Mouse (Mus musculus): Measurements from ENCODE around the gene Wdr20. TPM values are rescaled to one million over a fixed set of nuclear protein-coding genes. Genes with fewer than 3 reads are reported as not detected.

Wdr20 gene
- total RNA-seq, 2 experiments from 2014 or later: 37.5 to 41.7 TPM

GRCm38 (mm10) chr12:110769660-110770297 lies 32.0 kb downstream of the Wdr20 start:
- DNase-seq (ENCODE audit: low spot score in 2 of 2): peak in 1 of 2 experiments; percentile 13
- intact Hi-C loops (cut with DNase I): no loop called here

GRCm38 (mm10) chr12:110770479-110771247 lies 32.9 kb downstream of the Wdr20 start:
- intact Hi-C loops (cut with DNase I): no loop called here
- DNase-seq (ENCODE audit: low spot score in 2 of 2): peak in 1 of 2 experiments; percentile 25

- DNase-seq (ENCODE audit: low spot score in 2 of 2): no peak
- intact Hi-C loops (cut with DNase I): no loop called here
Measured at GRCm38 (mm10) chr12:110771961-110772360, 34.2 kb downstream of the Wdr20 start.

GRCm38 (mm10) chr12:110775628-110776426 lies 38.1 kb downstream of the Wdr20 start:
- DNase-seq (ENCODE audit: low spot score in 2 of 2): no peak
- intact Hi-C loops (cut with DNase I): no loop called here

GRCm38 (mm10) chr12:110777853-110778252 lies 40.1 kb downstream of the Wdr20 start:
- intact Hi-C loops (cut with DNase I): no loop called here
- no peak for DNase-seq (ENCODE audit: low spot score in 2 of 2)

- intact Hi-C loops (cut with DNase I): no loop called here
- DNase-seq (ENCODE audit: low spot score in 2 of 2): no peak
Measured at GRCm38 (mm10) chr12:110779296-110779695, 41.6 kb downstream of the Wdr20 start.

GRCm38 (mm10) chr12:110781181-110781580 lies 43.4 kb downstream of the Wdr20 start:
- intact Hi-C loops (cut with DNase I): no loop called here
- DNase-seq (ENCODE audit: low spot score in 2 of 2): peak in 1 of 2 experiments; percentile 46

GRCm38 (mm10) chr12:110782278-110782677 lies 44.5 kb downstream of the Wdr20 start:
- intact Hi-C loops (cut with DNase I): no loop called here
- DNase-seq (ENCODE audit: low spot score in 2 of 2): no peak

- intact Hi-C loops (cut with DNase I): no loop called here
- DNase-seq (ENCODE audit: low spot score in 2 of 2): no peak
Measured at GRCm38 (mm10) chr12:110784211-110784610, 46.5 kb downstream of the Wdr20 start.

- intact Hi-C loops (cut with DNase I): no loop called here
- no peak for DNase-seq (ENCODE audit: low spot score in 2 of 2)
Measured at GRCm38 (mm10) chr12:110786243-110786642, 48.5 kb downstream of the Wdr20 start.

- intact Hi-C loops (cut with DNase I): no loop called here
- no peak for DNase-seq (ENCODE audit: low spot score in 2 of 2)
Measured at GRCm38 (mm10) chr12:110790580-110790979, 52.8 kb downstream of the Wdr20 start.

GRCm38 (mm10) chr12:110791026-110791425 lies 53.3 kb downstream of the Wdr20 start:
- no peak for DNase-seq (ENCODE audit: low spot score in 2 of 2)
- intact Hi-C loops (cut with DNase I): no loop called here

- intact Hi-C loops (cut with DNase I): no loop called here
- DNase-seq (ENCODE audit: low spot score in 2 of 2): no peak
Measured at GRCm38 (mm10) chr12:110795035-110795434, 57.3 kb downstream of the Wdr20 start.

GRCm38 (mm10) chr12:110796748-110797147 lies 59.0 kb downstream of the Wdr20 start:
- DNase-seq (ENCODE audit: low spot score in 2 of 2): no peak
- intact Hi-C loops (cut with DNase I): no loop called here

- intact Hi-C loops (cut with DNase I): no loop called here
- DNase-seq (ENCODE audit: low spot score in 2 of 2): no peak
Measured at GRCm38 (mm10) chr12:110797202-110797601, 59.5 kb downstream of the Wdr20 start.

- intact Hi-C loops (cut with DNase I): no loop called here
- DNase-seq (ENCODE audit: low spot score in 2 of 2): no peak
Measured at GRCm38 (mm10) chr12:110797842-110798431, 60.2 kb downstream of the Wdr20 start.

GRCm38 (mm10) chr12:110799226-110799625 lies 61.5 kb downstream of the Wdr20 start:
- intact Hi-C loops (cut with DNase I): no loop called here
- DNase-seq (ENCODE audit: low spot score in 2 of 2): no peak

- DNase-seq (ENCODE audit: low spot score in 2 of 2): no peak
- intact Hi-C loops (cut with DNase I): no loop called here
Measured at GRCm38 (mm10) chr12:110801876-110802464, 64.2 kb downstream of the Wdr20 start.

- no peak for DNase-seq (ENCODE audit: low spot score in 2 of 2)
- intact Hi-C loops (cut with DNase I): no loop called here
Measured at GRCm38 (mm10) chr12:110802674-110803297, 65.0 kb downstream of the Wdr20 start.

Measured in left cerebral cortex, postnatal 14 days (tissue).